Mouse (Mus musculus): Measurements from ENCODE around the gene Stpg1. TPM values are rescaled to one million over a fixed set of nuclear protein-coding genes. Genes with fewer than 3 reads are reported as not detected.
A peak's percentile ranks its signal among the peaks of the same experiment; 100 is the strongest.

Stpg1 gene
- 1 to 10 TPM; 1.7 to 3.5 TPM for total RNA-seq (2021)
- long read RNA-seq, partial matches to known transcripts: 1 of 1 reads
- long read RNA-seq, other reads (novel, unspliced or antisense): 0 of 1 reads

- DNase-seq (ENCODE audit: low spot score in 2 of 2): peak; percentile 81 to 91
Observed at GRCm38 (mm10) chr4:135494521-135495396, at the start of gene Stpg1, which contains the start of gene Nipal3. Gene Stpg1, plus strand, starts transcription at chr4:135494790. Gene Nipal3, minus strand, starts transcription at chr4:135495038.

GRCm38 (mm10) chr4:135451360-135452015 lies 43.1 kb upstream of the Stpg1 start:
- DNase-seq (ENCODE audit: low spot score in 2 of 2): no peak

GRCm38 (mm10) chr4:135453164-135453563 lies 41.4 kb upstream of the Stpg1 start:
- no peak for DNase-seq (ENCODE audit: low spot score in 2 of 2)

- DNase-seq (ENCODE audit: low spot score in 2 of 2): no peak
Observed at GRCm38 (mm10) chr4:135453572-135453971, 41.0 kb upstream of the Stpg1 start.

- DNase-seq (ENCODE audit: low spot score in 2 of 2): no peak
Observed at GRCm38 (mm10) chr4:135463406-135463805, 31.2 kb upstream of the Stpg1 start.

GRCm38 (mm10) chr4:135477851-135478250 lies 16.7 kb upstream of the Stpg1 start:
- no peak for DNase-seq (ENCODE audit: low spot score in 2 of 2)

GRCm38 (mm10) chr4:135480370-135480769 lies 14.2 kb upstream of the Stpg1 start:
- DNase-seq (ENCODE audit: low spot score in 2 of 2): no peak

- DNase-seq (ENCODE audit: low spot score in 2 of 2): no peak
Observed at GRCm38 (mm10) chr4:135485086-135485485, 9.5 kb upstream of the Stpg1 start.

GRCm38 (mm10) chr4:135486352-135486751 lies 8.2 kb upstream of the Stpg1 start:
- no peak for DNase-seq (ENCODE audit: low spot score in 2 of 2)

- DNase-seq (ENCODE audit: low spot score in 2 of 2): no peak
Observed at GRCm38 (mm10) chr4:135489256-135489655, 5.3 kb upstream of the Stpg1 start.

- no peak for DNase-seq (ENCODE audit: low spot score in 2 of 2)
Observed at GRCm38 (mm10) chr4:135493271-135493670, 1.3 kb upstream of the Stpg1 start.

GRCm38 (mm10) chr4:135493691-135494520 lies 684 bp upstream of the Stpg1 start:
- DNase-seq (ENCODE audit: low spot score in 2 of 2): peak in 1 of 2 experiments; percentile 53

GRCm38 (mm10) chr4:135495397-135495791 lies 804 bp downstream of the Stpg1 start:
- no peak for DNase-seq (ENCODE audit: low spot score in 2 of 2)

GRCm38 (mm10) chr4:135495810-135496209 lies 1.2 kb downstream of the Stpg1 start:
- peak in 1 of 2 experiments; percentile 12 for DNase-seq (ENCODE audit: low spot score in 2 of 2)

GRCm38 (mm10) chr4:135498136-135498535 lies 3.5 kb downstream of the Stpg1 start:
- DNase-seq (ENCODE audit: low spot score in 2 of 2): no peak

- no peak for DNase-seq (ENCODE audit: low spot score in 2 of 2)
Observed at GRCm38 (mm10) chr4:135499831-135500230, 5.2 kb downstream of the Stpg1 start.

GRCm38 (mm10) chr4:135501587-135501986 lies 7.0 kb downstream of the Stpg1 start:
- no peak for DNase-seq (ENCODE audit: low spot score in 2 of 2)

GRCm38 (mm10) chr4:135505794-135506193 lies 11.2 kb downstream of the Stpg1 start:
- DNase-seq (ENCODE audit: low spot score in 2 of 2): no peak

- DNase-seq (ENCODE audit: low spot score in 2 of 2): peak; percentile 45 to 65
Observed at GRCm38 (mm10) chr4:135507547-135508350, 13.2 kb downstream of the Stpg1 start.

- DNase-seq (ENCODE audit: low spot score in 2 of 2): peak; percentile 44 to 87
Observed at GRCm38 (mm10) chr4:135508419-135509039, 13.9 kb downstream of the Stpg1 start.

All from layer of hippocampus, adult 18-20 months (tissue).